Mouse (Mus musculus) MEL (cell line): ENCODE data around the gene Sp8. TPM values are rescaled to one million over a fixed set of nuclear protein-coding genes. Genes with fewer than 3 reads are reported as not detected.

Experiments used
- DNase-seq: peaks from one replicate; pipeline ENCODE4 v3.0.0; 2011; ENCODE audit warnings: low read depth, low spot score
- H3K27ac ChIP-seq: 2 replicates; pipeline ENCODE4 v1.5.1; 2012; ENCODE audit warnings: low read depth, mild to moderate bottlenecking, control low read depth, low read length, moderate library complexity; ENCODE audit not compliant: control insufficient read depth
- H3K27me3 ChIP-seq, 2 experiments: fragments of 150-350 bp in 1 of 2; sonication (generic) in 1 of 2; 2 replicates each; pipeline ENCODE4 v1.6.1; 2012; ENCODE audit warnings: low read length in 2 of 2, mild to moderate bottlenecking in 2 of 2, improper control_type of control experiment in 1 of 2, moderate library complexity in 1 of 2; ENCODE audit not compliant: insufficient read depth in 2 of 2, control insufficient read depth in 1 of 2
- H3K36me3 ChIP-seq, 2 experiments: 2 replicates each; pipeline ENCODE4 v1.6.1; 2012 to 2014; ENCODE audit warnings: low read length in 2 of 2, improper control_type of control experiment in 1 of 2, inconsistent platforms in 1 of 2, mild to moderate bottlenecking in 1 of 2; ENCODE audit not compliant: insufficient read depth in 2 of 2, control insufficient read depth in 1 of 2
- H3K4me1 ChIP-seq, 2 experiments: fragments of 150-350 bp in 1 of 2; sonication (generic) in 1 of 2; 2 replicates each; pipeline ENCODE4 v1.6.1; 2012; ENCODE audit warnings: low read length in 2 of 2, improper control_type of control experiment in 1 of 2, mild to moderate bottlenecking in 1 of 2; ENCODE audit not compliant: insufficient read depth in 2 of 2, control insufficient read depth in 1 of 2
- H3K4me3 ChIP-seq, 2 experiments: fragments of 150-350 bp in 1 of 2; sonication (generic) in 1 of 2; 2 replicates each; pipeline ENCODE4 v1.5.1; 2012; ENCODE audit warnings: low read depth in 2 of 2, low read length in 2 of 2, mild to moderate bottlenecking in 2 of 2, moderate library complexity in 2 of 2, control low read depth in 1 of 2, improper control_type of control experiment in 1 of 2; ENCODE audit not compliant: control insufficient read depth in 1 of 2, insufficient read depth in 1 of 2
- H3K79me2 ChIP-seq: 2 replicates; pipeline ENCODE4 v1.6.1; 2012; ENCODE audit warnings: mild to moderate bottlenecking, low read length, moderate library complexity; ENCODE audit not compliant: control insufficient read depth, poor library complexity, insufficient read depth
- H3K9ac ChIP-seq: 2 replicates; pipeline ENCODE4 v1.6.1; 2012; ENCODE audit warnings: low read depth, mild to moderate bottlenecking, control low read depth, low read length, moderate library complexity; ENCODE audit not compliant: control insufficient read depth, poor library complexity, severe bottlenecking
- H3K9me3 ChIP-seq: fragments of 150-350 bp; sonication (generic); replicated peaks from 2 replicates; pipeline ENCODE4 v1.6.1; 2012; ENCODE audit warnings: mild to moderate bottlenecking, low read length, improper control_type of control experiment, moderate library complexity; ENCODE audit not compliant: insufficient read depth
- BHLHE40 ChIP-seq: IDR thresholded peaks from 2 replicates; pipeline ENCODE4 v1.6.1; 2012; ENCODE audit warnings: low read depth, mild to moderate bottlenecking, inconsistent platforms, low read length, improper control_type of control experiment, borderline replicate concordance
- CHD2 ChIP-seq: IDR thresholded peaks from 2 replicates; pipeline ENCODE4 v1.6.1; 2011; ENCODE audit warnings: low read length, improper control_type of control experiment
- GABPA ChIP-seq: IDR thresholded peaks from 2 replicates; pipeline ENCODE4 v1.6.1; 2012; ENCODE audit warnings: low read depth, mild to moderate bottlenecking, inconsistent platforms, low read length, improper control_type of control experiment, moderate library complexity
- GATA1 ChIP-seq: IDR thresholded peaks from 2 replicates; pipeline ENCODE4 v1.6.1; 2011; ENCODE audit warnings: low read depth, low read length, improper control_type of control experiment
- KAT2A ChIP-seq: conservative IDR thresholded peaks from 2 replicates; pipeline ENCODE4 v1.6.1; 2012; ENCODE audit warnings: low read depth, low read length, improper control_type of control experiment, inconsistent platforms
- MAFK ChIP-seq: IDR thresholded peaks from 2 replicates; pipeline ENCODE4 v1.6.1; 2011; ENCODE audit warnings: low read depth, mild to moderate bottlenecking, low read length, improper control_type of control experiment, borderline replicate concordance
- MAX ChIP-seq: IDR thresholded peaks from 2 replicates; pipeline ENCODE4 v1.6.1; 2011; ENCODE audit warnings: low read length, improper control_type of control experiment
- MAZ ChIP-seq: IDR thresholded peaks from 2 replicates; pipeline ENCODE4 v1.6.1; 2012; ENCODE audit warnings: low read depth, mild to moderate bottlenecking, inconsistent platforms, low read length, improper control_type of control experiment
- MEF2A ChIP-seq: IDR thresholded peaks from 2 replicates; pipeline ENCODE4 v1.6.1; 2014; ENCODE audit warnings: low read depth, mild to moderate bottlenecking, inconsistent platforms, low read length, improper control_type of control experiment; ENCODE audit not compliant: poor library complexity, insufficient replicate concordance, severe bottlenecking; ENCODE audit errors: extremely low read depth
- MXI1 ChIP-seq: IDR thresholded peaks from 2 replicates; pipeline ENCODE4 v1.6.1; 2011; ENCODE audit warnings: mild to moderate bottlenecking, low read depth, low read length, improper control_type of control experiment
- MYB ChIP-seq: IDR thresholded peaks from 2 replicates; pipeline ENCODE4 v1.6.1; 2011; ENCODE audit warnings: mild to moderate bottlenecking, low read depth, low read length, improper control_type of control experiment
- NELFE ChIP-seq: IDR thresholded peaks from 2 replicates; pipeline ENCODE4 v1.6.1; 2011; ENCODE audit warnings: low read depth, low read length, improper control_type of control experiment
- POLR2AphosphoS2 ChIP-seq: IDR thresholded peaks from 2 replicates; pipeline ENCODE4 v1.6.1; 2011; ENCODE audit warnings: low read length, improper control_type of control experiment
- POLR2AphosphoS5 ChIP-seq: IDR thresholded peaks from 2 replicates; pipeline ENCODE4 v1.6.1; 2012; ENCODE audit warnings: low read depth, borderline replicate concordance, mild to moderate bottlenecking, inconsistent platforms, low read length, moderate library complexity, mixed read lengths
- RCOR1 ChIP-seq: IDR thresholded peaks from 2 replicates; pipeline ENCODE4 v1.6.1; 2012; ENCODE audit warnings: low read depth, mild to moderate bottlenecking, inconsistent platforms, low read length, improper control_type of control experiment
- SIN3A ChIP-seq: IDR thresholded peaks from 2 replicates; pipeline ENCODE4 v1.6.1; 2012; ENCODE audit warnings: low read length, improper control_type of control experiment, inconsistent platforms
- SMC3 ChIP-seq: IDR thresholded peaks from 2 replicates; pipeline ENCODE4 v1.6.1; 2011; ENCODE audit warnings: low read depth, low read length, improper control_type of control experiment
- TAL1 ChIP-seq: IDR thresholded peaks from 2 replicates; pipeline ENCODE4 v1.6.1; 2012; ENCODE audit warnings: mild to moderate bottlenecking, inconsistent platforms, low read length, moderate library complexity, mixed read lengths
- TCF12 ChIP-seq: IDR thresholded peaks from 2 replicates; pipeline ENCODE4 v1.6.1; 2014; ENCODE audit warnings: low read depth, mild to moderate bottlenecking, inconsistent platforms, low read length, improper control_type of control experiment, moderate library complexity
- USF1 ChIP-seq: IDR thresholded peaks from 2 replicates; pipeline ENCODE4 v1.6.1; 2014; ENCODE audit warnings: low read depth, mild to moderate bottlenecking, inconsistent platforms, low read length, improper control_type of control experiment, moderate library complexity
- ZKSCAN1 ChIP-seq: IDR thresholded peaks from 2 replicates; pipeline ENCODE4 v1.6.1; 2012; ENCODE audit warnings: low read depth, mild to moderate bottlenecking, inconsistent platforms, low read length, improper control_type of control experiment, moderate library complexity
- polyA plus RNA-seq, 2 experiments: library from polyadenylated mRNA; stranded (reverse) in 1 of 2; unstranded in 1 of 2; fragments of >175 nt in 1 of 2; fragments of >200 nt in 1 of 2; gene quantifications; 2 replicates each; pipeline versions ENCODE4 v1.2.1 to v1.2.4; 2012; ENCODE audit warnings: low replicate concordance in 2 of 2, low read depth in 1 of 2; ENCODE audit not compliant: insufficient read length in 2 of 2, insufficient read depth in 1 of 2, missing spikeins in 1 of 2
- total RNA-seq: library from RNA; depleted of rRNA; stranded (reverse); fragments of 300-350 nt; gene quantifications from 2 replicates; pipeline ENCODE4 v1.2.3, GENCODE M21; 2012

Sp8 gene
- total and polyA plus RNA-seq, 3 experiments = not detected

- Histone ChIP-seq H3K27ac (no peak overlapping the region), H3K9me3 (no peaks in the 10 kb centered on the region), H3K4me1 (no peaks in the 10 kb centered on the region), H3K4me3 (no peak overlapping the region), H3K36me3 (no peaks in the 10 kb centered on the region), H3K27me3 (no peaks in the 10 kb centered on the region), H3K9ac (no peak overlapping the region), H3K79me2 (no peaks in the 10 kb centered on the region)
- DNase-seq = no peak
- TF ChIP-seq MAX (no peak), NELFE (no peak), MYB (no peak), MAZ (no peak), RCOR1 (no peak), MAFK (no peak), GATA1 (no peak), ZKSCAN1 (no peak), SMC3 (no peak), KAT2A (no peak), BHLHE40 (no peak), MXI1 (no peak), TCF12 (no peak), TAL1 (no peak), CHD2 (no peak)
These were observed 26.5 kb downstream of the Sp8 start for GRCm38 (mm10) chr12:118872673-118873072.

GRCm38 (mm10) chr12:118882790-118883189 lies 36.7 kb downstream of the Sp8 start:
- H3K27me3 ChIP-seq = no peaks in the 10 kb centered on the region
- DNase-seq = no peak
- no peaks in the 10 kb centered on the region for H3K4me1 ChIP-seq
- no peak overlapping the region for H3K4me3 ChIP-seq
- H3K79me2 ChIP-seq = no peaks in the 10 kb centered on the region
- TF ChIP-seq GABPA = no peak
- no peak for TF ChIP-seq TAL1
- no peak for TF ChIP-seq ZKSCAN1
- no peak for TF ChIP-seq POLR2AphosphoS2
- no peak for TF ChIP-seq MEF2A
- TF ChIP-seq POLR2AphosphoS5 = no peak
- no peak for TF ChIP-seq USF1
- TF ChIP-seq MAFK = no peak
- no peak for TF ChIP-seq BHLHE40
- no peak for TF ChIP-seq SIN3A
- no peaks in the 10 kb centered on the region for H3K9me3 ChIP-seq
- no peak overlapping the region for H3K27ac ChIP-seq
- no peak overlapping the region for H3K9ac ChIP-seq
- no peaks in the 10 kb centered on the region for H3K36me3 ChIP-seq
